Mouse (Mus musculus): ENCODE measurements around the gene Pdcd6.

DNA sequence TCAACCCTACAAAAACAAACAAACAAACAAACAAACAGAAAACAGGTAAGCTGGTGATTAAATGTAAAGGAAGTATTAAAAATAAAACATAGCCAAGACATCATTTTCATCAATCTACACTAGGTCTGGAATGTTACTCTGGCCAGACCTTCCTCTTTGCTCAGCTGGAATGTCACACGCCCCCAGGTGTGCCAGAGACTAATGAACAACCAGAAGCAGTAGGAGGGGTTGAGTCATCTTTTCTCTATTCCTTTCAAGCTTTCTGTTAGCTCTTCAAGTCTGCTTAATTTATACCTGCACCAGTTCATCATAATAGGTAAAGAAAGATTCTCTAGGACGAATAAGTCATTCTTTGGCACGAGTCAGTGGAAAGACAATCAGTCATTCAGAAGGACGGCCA is 994 bp downstream of the Pdcd6 start:
- no peak for TF ChIP-seq POLR2A (IDR thresholded peaks at IDR 0.05; ENCODE audit: borderline replicate concordance, extremely low read depth, low read depth, low read length)
- TF ChIP-seq CTCF (IDR thresholded peaks at IDR 0.05; ENCODE audit: insufficient read depth, low read length), result no peak
